Mouse (Mus musculus) neural tube, embryonic 12.5 days (tissue): ENCODE data around the gene Myh7. TPM values are rescaled to one million over a fixed set of nuclear protein-coding genes. Genes with fewer than 3 reads are reported as not detected.
"Not testable (repeated sequence)": the region's sequence is repeated elsewhere in the genome, so short reads cannot be mapped to it uniquely, and the experiment has no call there.

Experiments
- ATAC-seq: fragments of 200-750 bp; cut with Nextera tagmentation; 2 replicates; pipeline ENCODE4 v1.8.0; 2017; ENCODE audit warnings: low read depth, mild to moderate bottlenecking, moderate TSS enrichment, moderate library complexity; ENCODE audit not compliant: low FRiP score
- H3K27ac ChIP-seq: fragments of 300-500 bp; sonication (generic); 2 replicates; pipeline ENCODE4 v1.5.1; 2016
- H3K27me3 ChIP-seq: fragments of 300-500 bp; sonication (generic); replicated peaks from 2 replicates; pipeline ENCODE4 v1.6.1; 2016; ENCODE audit warnings: mild to moderate bottlenecking
- H3K36me3 ChIP-seq: fragments of 300-500 bp; sonication (generic); 2 replicates; pipeline ENCODE4 v1.6.1; 2016; ENCODE audit warnings: mild to moderate bottlenecking
- H3K4me1 ChIP-seq: fragments of 300-500 bp; sonication (generic); 2 replicates; pipeline ENCODE4 v1.6.1; 2016
- H3K4me2 ChIP-seq: fragments of 300-500 bp; sonication (generic); replicated peaks from 2 replicates; pipeline ENCODE4 v1.6.1; 2016; ENCODE audit warnings: mild to moderate bottlenecking
- H3K4me3 ChIP-seq: fragments of 300-500 bp; sonication (generic); 2 replicates; pipeline ENCODE4 v1.5.1; 2016
- H3K9ac ChIP-seq: fragments of 300-500 bp; sonication (generic); 2 replicates; pipeline ENCODE4 v1.6.1; 2016; ENCODE audit warnings: mild to moderate bottlenecking
- H3K9me3 ChIP-seq: fragments of 300-500 bp; sonication (generic); 2 replicates; pipeline ENCODE4 v1.6.1; 2016; ENCODE audit warnings: mild to moderate bottlenecking
- WGBS: fragments of 180-500 bp; shearing (Covaris S2); methylation state at CpG from one replicate; pipeline ENCODE4 v1.1.7; 2016; 5-methylcytosine and 5-hydroxymethylcytosine counted together
- polyA plus RNA-seq: library from polyadenylated mRNA; unstranded; fragments of >200 nt; fragmentation: Nextera tagmentation; extraction: Ambion mirVana; gene quantifications from 2 replicates; pipeline ENCODE4 v1.2.1, GENCODE M21; 2016

Myh7 gene
- polyA plus RNA-seq, 1 experiment from 2014 or later = 7.0 TPM

DNA sequence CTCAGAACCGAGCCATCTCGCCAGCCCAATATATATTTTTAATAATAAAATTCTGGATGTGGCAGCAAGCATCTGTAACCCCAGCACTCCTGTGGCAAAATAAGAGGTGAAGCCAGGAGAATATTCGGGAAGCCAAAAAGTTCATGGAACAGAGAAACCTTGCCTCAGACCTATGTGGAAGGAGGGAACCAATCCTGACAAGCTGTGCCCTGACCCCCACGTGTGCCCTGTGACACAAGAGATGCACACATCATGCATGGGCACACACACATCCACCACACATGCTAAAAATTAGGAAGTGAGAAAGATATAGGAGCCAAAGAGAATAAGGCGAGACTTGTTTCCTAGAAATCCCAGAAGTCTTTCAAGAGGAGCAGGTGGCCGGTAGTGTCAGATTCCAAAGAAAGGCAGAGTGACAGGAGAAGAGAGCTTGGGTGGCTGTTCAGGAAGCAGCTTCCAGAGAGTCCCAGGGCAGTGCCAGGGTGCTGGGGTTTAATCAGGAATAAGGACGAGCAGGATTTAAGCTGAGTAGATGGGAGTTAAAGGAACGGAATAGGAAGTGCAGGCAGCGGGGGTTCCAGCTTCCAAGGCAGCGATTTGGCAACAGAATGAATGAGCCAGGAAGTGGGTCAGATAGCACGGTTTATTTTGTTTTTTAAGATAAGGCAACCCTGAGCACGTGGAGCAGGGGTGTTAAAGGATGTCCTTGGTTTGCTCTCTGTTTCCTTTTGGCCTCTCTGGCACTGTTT is 7.7 kb upstream of the Myh7 start:
- H3K4me3 ChIP-seq = no peak overlapping the region
- no peak overlapping the region for H3K9ac ChIP-seq
- H3K27me3 ChIP-seq = no peaks in the 10 kb centered on the region
- H3K36me3 ChIP-seq = no peaks in the 10 kb centered on the region
- ATAC-seq = no peak
- no peak overlapping the region for H3K27ac ChIP-seq
- no peak overlapping the region for H3K4me2 ChIP-seq
- H3K9me3 ChIP-seq = no peaks in the 10 kb centered on the region
- H3K4me1 ChIP-seq = 0 out of 2 replicates have a peak, but pooled peaks cover 4% of the 10 kb centered on the region
- 61% methylated on average over 12 of the region's 12 CpGs for WGBS

DNA sequence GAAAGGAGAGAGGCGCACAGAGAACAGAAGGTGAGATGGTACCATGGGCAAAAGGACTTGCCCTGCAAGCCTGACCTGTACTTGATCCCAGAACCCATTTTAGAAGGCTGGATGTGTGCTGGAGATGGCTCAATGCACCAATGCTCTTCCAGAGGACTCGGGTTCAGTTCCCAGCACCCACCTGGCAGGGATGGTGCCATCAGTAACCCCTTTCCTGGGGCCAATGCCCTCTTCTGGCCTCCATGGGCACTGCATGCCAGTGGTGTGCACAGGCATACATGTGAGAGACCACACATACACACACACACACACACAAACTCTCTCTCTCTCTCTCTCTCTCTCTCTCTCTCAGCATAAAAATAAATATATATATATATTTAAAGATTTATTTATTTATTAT is 7.0 kb upstream of the Myh7 start:
- 96% methylated on average over 2 of the region's 2 CpGs for WGBS
- H3K9ac ChIP-seq = no peak overlapping the region
- H3K9me3 ChIP-seq = no peaks in the 10 kb centered on the region
- H3K4me3 ChIP-seq = no peak overlapping the region
- H3K27ac ChIP-seq = no peak overlapping the region
- no peaks in the 10 kb centered on the region for H3K27me3 ChIP-seq
- no peak overlapping the region for H3K4me2 ChIP-seq
- no peak for ATAC-seq
- 0 out of 2 replicates have a peak, but pooled peaks cover 4% of the 10 kb centered on the region for H3K4me1 ChIP-seq
- H3K36me3 ChIP-seq = no peaks in the 10 kb centered on the region

GRCm38 (mm10) chr14:55000814-55001213 is 6.4 kb upstream of the Myh7 start:
- Histone ChIP-seq H3K36me3 (no peaks in the 10 kb centered on the region), H3K4me3 (no peak overlapping the region), H3K9me3 (no peaks in the 10 kb centered on the region), H3K9ac (no peak overlapping the region), H3K4me1 (0 out of 2 replicates have a peak, but pooled peaks cover 5% of the 10 kb centered on the region), H3K27ac (no peak overlapping the region), H3K4me2 (no peak overlapping the region), H3K27me3 (no peaks in the 10 kb centered on the region)
- WGBS = 83% methylated on average over 6 of the region's 6 CpGs
- ATAC-seq = no peak

GRCm38 (mm10) chr14:54999868-55000267 is 5.4 kb upstream of the Myh7 start:
- 89% methylated on average over 5 of the region's 5 CpGs for WGBS
- not testable (repeated sequence) for H3K27me3 ChIP-seq, ATAC-seq, H3K27ac ChIP-seq, H3K36me3 ChIP-seq, H3K4me2 ChIP-seq, H3K9ac ChIP-seq, H3K9me3 ChIP-seq, H3K4me1 ChIP-seq, H3K4me3 ChIP-seq

DNA sequence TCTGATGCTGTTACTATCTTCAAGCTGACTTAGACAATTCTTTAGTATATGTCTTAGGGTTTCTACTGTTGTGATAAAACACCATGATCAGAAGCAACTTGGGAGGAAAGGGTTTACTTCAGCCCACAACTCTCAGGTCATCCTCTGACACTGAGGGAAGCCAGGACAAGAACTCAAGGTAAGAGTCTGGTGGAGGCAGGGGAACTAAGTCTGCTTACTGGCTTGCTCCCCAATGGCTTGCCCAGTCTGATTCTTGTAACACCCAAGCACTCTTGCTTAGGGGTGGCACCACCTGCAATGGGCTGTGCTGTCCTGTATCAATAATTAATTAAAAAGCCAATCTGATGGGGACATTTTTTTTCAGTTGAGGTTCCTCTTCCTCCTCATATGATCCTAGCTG is 4.3 kb upstream of the Myh7 start:
- Histone ChIP-seq H3K4me1 (peaks cover 11% of the 10 kb centered on the region; the same call in 1 of the 2 replicates), H3K9ac (no peak overlapping the region), H3K36me3 (no peaks in the 10 kb centered on the region), H3K4me3 (no peak overlapping the region), H3K27ac (no peak overlapping the region), H3K27me3 (no peaks in the 10 kb centered on the region), H3K9me3 (no peaks in the 10 kb centered on the region), H3K4me2 (no peak overlapping the region)
- ATAC-seq = no peak

DNA sequence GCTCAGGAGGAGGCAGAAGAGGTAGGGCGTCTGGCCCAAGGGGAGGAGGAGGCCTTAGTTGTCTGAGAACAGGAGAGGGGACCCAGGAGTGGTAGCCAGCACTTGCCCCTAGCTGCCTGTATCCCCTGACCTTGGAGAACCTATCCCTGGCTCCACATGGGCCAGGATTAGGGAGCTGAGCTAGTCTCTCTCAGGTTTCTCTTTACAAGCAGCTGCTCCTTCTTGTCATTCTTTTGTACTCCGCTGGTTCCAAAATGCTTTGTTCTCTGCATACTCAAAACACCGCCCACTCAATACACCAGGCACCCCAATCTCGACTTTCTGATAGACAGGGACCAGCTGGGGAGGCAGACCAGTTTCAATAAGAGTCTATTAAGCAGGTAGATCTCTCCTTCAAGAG is 2.9 kb upstream of the Myh7 start:
- WGBS = 52% methylated on average over 4 of the region's 4 CpGs
- no peaks in the 10 kb centered on the region for H3K27me3 ChIP-seq
- no peak for ATAC-seq

DNA sequence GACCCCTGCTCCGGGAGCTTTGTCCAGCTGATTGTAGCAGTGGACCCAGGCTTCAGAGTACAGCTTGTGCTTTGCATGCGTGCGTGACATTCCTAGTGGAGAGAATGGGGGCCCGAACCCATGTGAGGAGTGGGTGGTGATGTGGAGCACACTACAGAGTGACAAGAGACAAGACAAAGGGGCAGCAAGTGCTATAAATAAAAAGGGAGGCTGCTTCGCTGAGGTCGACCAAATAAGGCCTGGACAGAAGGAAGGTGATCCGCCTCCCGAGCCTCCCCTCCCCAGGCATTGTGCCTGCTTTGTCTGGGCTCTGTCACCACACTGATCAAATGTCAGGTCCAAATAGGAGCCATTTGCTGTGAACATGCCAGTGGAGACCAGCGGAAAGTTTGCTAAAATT is 2.4 kb upstream of the Myh7 start:
- H3K4me2 ChIP-seq = no peak overlapping the region
- H3K9ac ChIP-seq = no peak overlapping the region
- H3K4me1 ChIP-seq = peaks cover 11% of the 10 kb centered on the region; the same call in 1 of the 2 replicates
- no peaks in the 10 kb centered on the region for H3K27me3 ChIP-seq
- H3K27ac ChIP-seq = no peak overlapping the region
- no peak overlapping the region for H3K4me3 ChIP-seq
- no peaks in the 10 kb centered on the region for H3K36me3 ChIP-seq
- WGBS = 44% methylated on average over 9 of the region's 9 CpGs
- no peak for ATAC-seq
- H3K9me3 ChIP-seq = no peaks in the 10 kb centered on the region

More for the DNA sequence above, 2.9 kb upstream of the Myh7 start:
- no peak overlapping the region for H3K9ac ChIP-seq
- no peak overlapping the region for H3K27ac ChIP-seq
- no peak overlapping the region for H3K4me3 ChIP-seq
- no peaks in the 10 kb centered on the region for H3K9me3 ChIP-seq
- H3K36me3 ChIP-seq = no peaks in the 10 kb centered on the region
- H3K4me1 ChIP-seq = peaks cover 11% of the 10 kb centered on the region; the same call in 1 of the 2 replicates
- H3K4me2 ChIP-seq = no peak overlapping the region

DNA sequence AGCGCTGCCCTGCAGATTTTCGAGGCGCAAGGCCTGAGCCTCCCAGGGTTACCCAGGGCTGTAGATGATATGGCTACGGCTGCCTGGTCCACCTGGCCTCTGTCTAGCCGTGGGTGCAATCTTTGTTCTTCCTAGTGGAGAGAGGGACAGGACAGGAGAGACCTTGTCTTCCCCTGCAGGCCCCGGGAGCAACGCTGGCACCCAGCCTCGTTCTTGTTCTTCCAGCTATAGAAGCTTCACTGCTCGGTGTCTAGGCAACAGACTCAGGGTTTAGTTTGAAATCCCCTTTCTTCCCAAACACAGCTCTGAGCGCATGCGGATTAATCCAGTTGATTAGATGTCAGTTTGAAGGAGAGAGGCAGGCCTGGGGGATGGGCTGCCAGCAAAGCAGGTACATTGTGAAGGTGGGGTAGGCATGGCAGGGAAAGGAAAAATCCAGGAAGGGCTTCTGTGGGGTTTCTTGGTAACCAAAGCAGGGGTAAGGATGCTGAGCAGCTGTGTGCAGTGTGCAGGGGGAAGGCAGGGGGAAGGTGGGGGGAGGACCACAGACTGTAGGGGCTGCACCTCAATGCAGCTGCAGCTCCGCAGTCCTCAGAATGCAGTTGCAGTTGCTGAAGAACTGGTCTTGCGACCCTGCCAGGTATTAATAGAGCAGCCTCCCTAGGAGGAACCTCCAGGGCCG is 1.2 kb upstream of the Myh7 start:
- H3K4me1 ChIP-seq = peaks cover 11% of the 10 kb centered on the region; the same call in 1 of the 2 replicates
- 57% methylated on average over 14 of the region's 14 CpGs for WGBS
- no peak overlapping the region for H3K27ac ChIP-seq
- no peak for ATAC-seq
- H3K27me3 ChIP-seq = no peaks in the 10 kb centered on the region
- no peak overlapping the region for H3K4me2 ChIP-seq
- no peak overlapping the region for H3K4me3 ChIP-seq
- no peak overlapping the region for H3K9ac ChIP-seq
- H3K9me3 ChIP-seq = no peaks in the 10 kb centered on the region
- H3K36me3 ChIP-seq = no peaks in the 10 kb centered on the region

DNA sequence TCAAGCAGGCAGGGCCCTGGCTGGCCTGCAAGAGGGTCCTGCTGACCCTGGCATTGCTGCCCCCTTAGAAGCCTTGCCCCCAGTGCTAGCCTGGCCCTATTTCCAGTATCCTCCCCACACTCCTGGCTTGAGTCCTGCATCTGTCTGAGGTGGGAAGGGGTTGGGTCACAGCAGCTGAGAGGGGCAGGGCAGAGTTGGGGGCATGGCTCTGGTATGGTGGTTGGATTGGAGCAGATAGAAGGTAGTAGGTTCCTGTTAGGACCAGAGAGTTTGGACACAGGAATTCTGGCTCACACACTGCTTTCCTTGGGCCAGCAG is 402 bp upstream of the Myh7 start:
- no peaks in the 10 kb centered on the region for H3K9me3 ChIP-seq
- peaks cover 11% of the 10 kb centered on the region; the same call in 1 of the 2 replicates for H3K4me1 ChIP-seq
- H3K4me3 ChIP-seq = no peak overlapping the region
- H3K27ac ChIP-seq = no peak overlapping the region
- H3K36me3 ChIP-seq = no peaks in the 10 kb centered on the region
- no peak overlapping the region for H3K9ac ChIP-seq
- no peak for ATAC-seq
- H3K4me2 ChIP-seq = no peak overlapping the region
- no peaks in the 10 kb centered on the region for H3K27me3 ChIP-seq

GRCm38 (mm10) chr14:54993636-54994035 is 790 bp downstream of the Myh7 start:
- Histone ChIP-seq H3K27me3 (no peaks in the 10 kb centered on the region), H3K9me3 (no peaks in the 10 kb centered on the region), H3K9ac (no peak overlapping the region), H3K4me3 (no peak overlapping the region), H3K4me1 (peaks cover 11% of the 10 kb centered on the region; the same call in 1 of the 2 replicates), H3K27ac (no peak overlapping the region), H3K36me3 (no peaks in the 10 kb centered on the region), H3K4me2 (no peak overlapping the region)
- WGBS = 77% methylated on average over 10 of the region's 10 CpGs
- ATAC-seq = no peak

DNA sequence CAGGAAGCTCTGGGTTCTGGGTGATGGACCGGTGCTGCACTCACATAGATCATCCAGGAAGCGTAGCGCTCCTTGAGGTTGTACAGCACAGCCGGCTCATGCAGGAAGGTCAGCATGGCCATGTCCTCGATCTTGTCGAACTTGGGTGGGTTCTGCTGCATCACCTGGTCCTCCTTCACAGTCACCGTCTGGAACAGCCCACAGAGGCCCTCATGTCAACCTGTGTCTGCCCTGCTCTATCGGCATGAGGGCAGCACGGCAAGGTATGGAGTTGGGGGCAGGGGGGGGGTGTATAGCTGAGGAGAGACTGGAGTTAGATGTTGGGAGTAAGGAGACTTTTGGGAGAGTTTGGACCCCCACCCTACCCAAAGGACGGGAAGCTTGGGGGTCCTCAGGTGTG is 2.2 kb downstream of the Myh7 start:
- no peak overlapping the region for H3K9ac ChIP-seq
- no peak overlapping the region for H3K27ac ChIP-seq
- peaks cover 11% of the 10 kb centered on the region; the same call in 1 of the 2 replicates for H3K4me1 ChIP-seq
- no peak overlapping the region for H3K4me3 ChIP-seq
- no peaks in the 10 kb centered on the region for H3K27me3 ChIP-seq
- no peaks in the 10 kb centered on the region for H3K9me3 ChIP-seq
- ATAC-seq = no peak
- no peak overlapping the region for H3K4me2 ChIP-seq
- no peaks in the 10 kb centered on the region for H3K36me3 ChIP-seq
- 94% methylated on average over 10 of the region's 10 CpGs for WGBS

GRCm38 (mm10) chr14:54989886-54990441 is 4.5 kb downstream of the Myh7 start:
- WGBS = 89% methylated on average over 8 of the region's 8 CpGs
- H3K36me3 ChIP-seq = no peaks in the 10 kb centered on the region
- no peak overlapping the region for H3K9ac ChIP-seq
- H3K27ac ChIP-seq = no peak overlapping the region
- no peak for ATAC-seq
- H3K27me3 ChIP-seq = no peaks in the 10 kb centered on the region
- H3K4me2 ChIP-seq = no peak overlapping the region
- H3K4me1 ChIP-seq = peaks cover 6% of the 10 kb centered on the region; the same call in 1 of the 2 replicates
- H3K9me3 ChIP-seq = no peaks in the 10 kb centered on the region
- no peak overlapping the region for H3K4me3 ChIP-seq
